Mouse (Mus musculus) CH12.LX (cell line): ENCODE measurements around the gene Gm49318. TPM values are rescaled to one million over a fixed set of nuclear protein-coding genes. Genes with fewer than 3 reads are reported as not detected.

Experiments used
- DNase-seq: peaks from one replicate; pipeline ENCODE4 v3.0.0-alpha.2; 2013; ENCODE audit errors: extremely low read depth
- H3K27ac ChIP-seq: 2 replicates; pipeline ENCODE4 v1.5.1; 2012; ENCODE audit warnings: low read depth, mild to moderate bottlenecking, control low read depth, moderate library complexity; ENCODE audit not compliant: insufficient read depth
- H3K27me3 ChIP-seq: replicated peaks from 2 replicates; pipeline ENCODE3; 2012; ENCODE audit warnings: inconsistent platforms
- H3K36me3 ChIP-seq, 2 experiments: replicated peaks in 1 of 2; 2 replicates each; pipeline versions ENCODE3 to v1.6.1; 2012; ENCODE audit warnings: inconsistent platforms in 1 of 2, low read length in 1 of 2, mild to moderate bottlenecking in 1 of 2, mixed read lengths in 1 of 2, moderate library complexity in 1 of 2; ENCODE audit not compliant: control insufficient read depth in 1 of 2, insufficient read depth in 1 of 2
- H3K4me1 ChIP-seq, 2 experiments: 2 replicates each; pipeline ENCODE4 v1.6.1; 2012; ENCODE audit warnings: inconsistent platforms in 1 of 2, moderate library complexity in 1 of 2; ENCODE audit not compliant: insufficient read depth in 2 of 2, control insufficient read depth in 1 of 2
- H3K4me2 ChIP-seq: 2 replicates; pipeline ENCODE4 v1.6.1; 2012; ENCODE audit warnings: low read depth, mild to moderate bottlenecking, control low read depth; ENCODE audit not compliant: poor library complexity, insufficient read depth, severe bottlenecking
- H3K4me3 ChIP-seq, 3 experiments: fragments of 150-350 bp in 1 of 3; sonication (generic) in 1 of 3; replicated peaks in 1 of 3; 2 replicates each; pipeline versions ENCODE3 to v1.5.1; 2011 to 2012; ENCODE audit warnings: low read depth in 2 of 3, low read length in 2 of 3, mild to moderate bottlenecking in 2 of 3, moderate library complexity in 2 of 3, control low read depth in 1 of 3, improper control_type of control experiment in 1 of 3, inconsistent platforms in 1 of 3, mixed read lengths in 1 of 3; ENCODE audit not compliant: poor library complexity in 1 of 3
- H3K79me2 ChIP-seq: replicated peaks from 2 replicates; pipeline ENCODE4 v1.6.1; 2012; ENCODE audit warnings: mild to moderate bottlenecking, moderate library complexity; ENCODE audit not compliant: control insufficient read depth, poor library complexity, insufficient read depth, severe bottlenecking; ENCODE audit errors: extremely low read depth
- H3K9ac ChIP-seq: 2 replicates; pipeline ENCODE4 v1.6.1; 2012; ENCODE audit warnings: low read depth, mild to moderate bottlenecking, control low read depth, moderate library complexity; ENCODE audit not compliant: insufficient read depth
- H3K9me3 ChIP-seq: replicated peaks from 2 replicates; pipeline ENCODE3; 2012; ENCODE audit warnings: low read length, inconsistent platforms, mixed read lengths
- BHLHE40 ChIP-seq: IDR thresholded peaks from 2 replicates; pipeline ENCODE4 v1.6.1; 2011; ENCODE audit warnings: mild to moderate bottlenecking, low read depth, low read length, improper control_type of control experiment
- CTCF ChIP-seq, 2 experiments: IDR thresholded peaks in 1 of 2; conservative IDR thresholded peaks in 1 of 2; 2 replicates each; pipeline ENCODE4 v1.5.1; 2011 to 2012; ENCODE audit warnings: low read depth in 2 of 2, low read length in 2 of 2, improper control_type of control experiment in 1 of 2, inconsistent platforms in 1 of 2, mild to moderate bottlenecking in 1 of 2, moderate library complexity in 1 of 2
- ELF1 ChIP-seq: IDR thresholded peaks from 2 replicates; pipeline ENCODE4 v1.6.1; 2014; ENCODE audit warnings: low read depth, mild to moderate bottlenecking, inconsistent platforms, low read length, improper control_type of control experiment
- EP300 ChIP-seq: IDR thresholded peaks from 2 replicates; pipeline ENCODE4 v1.6.1; 2011; ENCODE audit warnings: low read length, improper control_type of control experiment
- GABPA ChIP-seq: IDR thresholded peaks from 2 replicates; pipeline ENCODE4 v1.6.1; 2012; ENCODE audit warnings: low read depth, low read length, improper control_type of control experiment, inconsistent platforms; ENCODE audit not compliant: insufficient replicate concordance
- HCFC1 ChIP-seq: IDR thresholded peaks from 2 replicates; pipeline ENCODE4 v1.6.1; 2012; ENCODE audit warnings: low read depth, mild to moderate bottlenecking, inconsistent platforms, low read length, improper control_type of control experiment
- IRF4 ChIP-seq: IDR thresholded peaks from 2 replicates; pipeline ENCODE4 v1.6.1; 2014; ENCODE audit warnings: low read depth, mild to moderate bottlenecking, inconsistent platforms, low read length, improper control_type of control experiment
- JUND ChIP-seq: conservative IDR thresholded peaks from 2 replicates; pipeline ENCODE4 v1.6.1; 2011; ENCODE audit warnings: low read depth, low read length, improper control_type of control experiment
- MAX ChIP-seq: IDR thresholded peaks from 2 replicates; pipeline ENCODE4 v1.6.1; 2011; ENCODE audit warnings: low read length, improper control_type of control experiment
- MAZ ChIP-seq: IDR thresholded peaks from 2 replicates; pipeline ENCODE4 v1.6.1; 2012; ENCODE audit warnings: low read depth, mild to moderate bottlenecking, inconsistent platforms, low read length, improper control_type of control experiment, moderate library complexity
- MXI1 ChIP-seq: IDR thresholded peaks from 2 replicates; pipeline ENCODE4 v1.6.1; 2011; ENCODE audit warnings: mild to moderate bottlenecking, low read depth, low read length, improper control_type of control experiment
- PAX5 ChIP-seq: IDR thresholded peaks from 2 replicates; pipeline ENCODE4 v1.6.1; 2012; ENCODE audit warnings: low read length, inconsistent platforms, mixed read lengths
- POLR2A ChIP-seq: IDR thresholded peaks from 2 replicates; pipeline ENCODE4 v1.6.1; 2011; ENCODE audit warnings: low read depth, mild to moderate bottlenecking, improper control_type of control experiment, low read length
- RAD21 ChIP-seq: IDR thresholded peaks from 2 replicates; pipeline ENCODE4 v1.6.1; 2011; ENCODE audit warnings: low read depth, mild to moderate bottlenecking, low read length, improper control_type of control experiment, moderate library complexity
- RCOR1 ChIP-seq: conservative IDR thresholded peaks from 2 replicates; pipeline ENCODE4 v1.6.1; 2012; ENCODE audit warnings: low read depth, mild to moderate bottlenecking, inconsistent platforms, low read length, improper control_type of control experiment
- TBP ChIP-seq: conservative IDR thresholded peaks from 2 replicates; pipeline ENCODE4 v1.6.1; 2011; ENCODE audit warnings: low read depth, low read length, improper control_type of control experiment
- TCF12 ChIP-seq: IDR thresholded peaks from 2 replicates; pipeline ENCODE4 v1.6.1; 2014; ENCODE audit warnings: low read depth, mild to moderate bottlenecking, inconsistent platforms, low read length, improper control_type of control experiment
- USF2 ChIP-seq: conservative IDR thresholded peaks from 2 replicates; pipeline ENCODE4 v1.6.1; 2011; ENCODE audit warnings: low read depth, low read length, improper control_type of control experiment
- ZC3H11A ChIP-seq: IDR thresholded peaks from 2 replicates; pipeline ENCODE4 v1.6.1; 2012; ENCODE audit warnings: low read depth, mild to moderate bottlenecking, inconsistent platforms, low read length, improper control_type of control experiment
- ZMIZ1 ChIP-seq: IDR thresholded peaks from 2 replicates; pipeline ENCODE4 v1.6.1; 2012; ENCODE audit warnings: low read depth, mild to moderate bottlenecking, inconsistent platforms, low read length, improper control_type of control experiment
- ZNF384 ChIP-seq: IDR thresholded peaks from 2 replicates; pipeline ENCODE4 v1.6.1; 2012; ENCODE audit warnings: low read depth, low read length, improper control_type of control experiment, inconsistent platforms
- dilution Hi-C: fragments of 300-500 bp; cut with MboI; formaldehyde crosslinking; loops from 2 replicates; pipeline ENCODE4 v1.14.3; 2020; ENCODE audit warnings: low sequenced_read_pairs; ENCODE audit not compliant: extremely low pct_unique_long_range_greater_than_20kb, extremely low pct_ligation_motif_present
- in situ Hi-C: fragments of 300-500 bp; cut with MboI; formaldehyde crosslinking; loops from 3 replicates; pipeline ENCODE4 v1.14.3; 2019; ENCODE audit warnings: low sequenced_read_pairs, low pct_ligation_motif_present, low pct_unique_long_range_greater_than_20kb, mixed read lengths
- polyA plus RNA-seq: library from polyadenylated mRNA; unstranded; fragments of >175 nt; gene quantifications from 2 replicates; pipeline ENCODE4 v1.2.1, GENCODE M21; 2012; ENCODE audit warnings: low read depth; ENCODE audit not compliant: insufficient read length
- total RNA-seq, 2 experiments: library from RNA; depleted of rRNA; stranded (reverse); fragments of 300-350 nt in 1 of 2; fragments of >200 nt in 1 of 2; gene quantifications; 2 replicates each; pipeline ENCODE4 v1.2.3; 2012 to 2014

Gene Gm49318
- total and polyA plus RNA-seq, 3 experiments: not detected

- TF ChIP-seq MAX: no peak
- TF ChIP-seq, all 38 proteins: peak for 0
- H3K9ac ChIP-seq: no peak overlapping the region
- no peaks in the 10 kb centered on the region for H3K9me3 ChIP-seq
- DNase-seq: no peak
- peaks cover 8 to 37% of the 10 kb centered on the region in 2 experiments for H3K4me1 ChIP-seq
- peaks cover 10% of the 10 kb centered on the region for H3K27me3 ChIP-seq
- peaks cover 54 to 59% of the 10 kb centered on the region in 2 experiments for H3K36me3 ChIP-seq
- peak overlapping the region in 1 of 3 experiments; percentile 18 for H3K4me3 ChIP-seq
- peaks cover 13% of the 10 kb centered on the region; the same call in 1 of the 2 replicates for H3K79me2 ChIP-seq
- no peak overlapping the region for H3K27ac ChIP-seq
- dilution Hi-C loops: no loop called here
- no peak overlapping the region for H3K4me2 ChIP-seq
- in situ Hi-C loops: loop anchor here (5.0 kb wide), 1 partner anchor 42 kb away; the partner anchor contains the start of gene Epor
Measured at GRCm38 (mm10) chr9:22004546-22004945, 66.5 kb downstream of the Gm49318 start.

- H3K9me3 ChIP-seq: no peaks in the 10 kb centered on the region
- H3K36me3 ChIP-seq: peaks cover 40 to 45% of the 10 kb centered on the region in 2 experiments
- peak overlapping the region; percentile 93 for H3K4me2 ChIP-seq
- peak overlapping the region; percentile 83 to 99 (median 89) for H3K4me3 ChIP-seq
- in situ Hi-C loops: loop anchor here (5.0 kb wide), 1 partner anchor 41 kb away; the partner anchor contains the start of gene Epor
- peaks cover 13% of the 10 kb centered on the region; the same call in 1 of the 2 replicates for H3K79me2 ChIP-seq
- peak overlapping the region; percentile 48 for H3K27ac ChIP-seq
- H3K27me3 ChIP-seq: peaks cover 18% of the 10 kb centered on the region
- DNase-seq: peak; percentile 73
- peak overlapping the region; percentile 84 for H3K9ac ChIP-seq
- TF ChIP-seq TCF12: peak; percentile 30; the same call in 1 of the 2 replicates
- 0 out of 2 replicates have a peak, but pooled peaks have one; percentile 12 for TF ChIP-seq ZMIZ1
- no peak for TF ChIP-seq RAD21
- TF ChIP-seq ELF1: no peak
- TF ChIP-seq POLR2A: peak; percentile 29; the same call in 1 of the 2 replicates
- TF ChIP-seq CTCF (conservative IDR thresholded peaks at IDR 0.05 in 1 of 2, IDR thresholded peaks at IDR 0.05 in 1 of 2; ENCODE audit: low read depth in 2 of 2, low read length in 2 of 2): no peak
- peak; percentile 52; the same call in 1 of the 2 replicates for TF ChIP-seq TBP
- TF ChIP-seq, all 38 proteins: peak for 4
- peaks cover 8 to 36% of the 10 kb centered on the region in 2 experiments for H3K4me1 ChIP-seq
- dilution Hi-C loops: no loop called here
Measured at GRCm38 (mm10) chr9:22003163-22003554, 67.9 kb downstream of the Gm49318 start.

- Histone ChIP-seq H3K79me2 (peaks cover 13% of the 10 kb centered on the region; the same call in 1 of the 2 replicates), H3K4me3 (peak within 1 kb of the TSS; percentile 83 to 99 (median 89)), H3K27me3 (peaks cover 22% of the 10 kb centered on the region), H3K9me3 (no peaks in the 10 kb centered on the region), H3K9ac (peak within 1 kb of the TSS; percentile 84), H3K36me3 (peaks cover 34 to 38% of the 10 kb centered on the region in 2 experiments), H3K4me1 (peaks cover 8 to 36% of the 10 kb centered on the region in 2 experiments), H3K27ac (peak within 1 kb of the TSS; percentile 48), H3K4me2 (peak within 1 kb of the TSS; percentile 93)
- dilution Hi-C loops: no loop called here
- peak; percentile 99 for DNase-seq
- in situ Hi-C loops: loop anchor here (5.0 kb wide), 1 partner anchor 40 kb away; the partner anchor contains the start of gene Epor
- peak; percentile 82 for TF ChIP-seq BHLHE40
- no peak for TF ChIP-seq ZNF384
- TF ChIP-seq JUND: no peak
- peak; percentile 97 for TF ChIP-seq HCFC1
- peak; percentile 89 for TF ChIP-seq POLR2A
- TF ChIP-seq USF2: peak; percentile 99
- TF ChIP-seq EP300: no peak
- TF ChIP-seq GABPA: no peak; the same call in 1 of the 2 replicates
- TF ChIP-seq RCOR1: peak; percentile 100
- peak; percentile 67; the same call in 1 of the 2 replicates for TF ChIP-seq TCF12
- TF ChIP-seq TBP: peak; percentile 83
- peak; percentile 99 for TF ChIP-seq ZC3H11A
- peak; percentile 59; the same call in 1 of the 2 replicates for TF ChIP-seq ZMIZ1
- peak; percentile 69; the same call in 1 of the 2 replicates for TF ChIP-seq IRF4
- peak; percentile 98 for TF ChIP-seq MXI1
- TF ChIP-seq MAZ: peak; percentile 43; the same call in 1 of the 2 replicates
- no peak for TF ChIP-seq PAX5
Measured at GRCm38 (mm10) chr9:22002194-22003162, 68.6 kb downstream of the Gm49318 start, which contains the start of the genes Ccdc151 and Prkcsh. Gene Ccdc151, minus strand, starts transcription at chr9:22002634. Gene Prkcsh, plus strand, starts transcription at chr9:22002806.
